Mouse (Mus musculus): ENCODE measurements at regions not wholly inside any gene's neighbourhood (a gene's known extent, or its start where the extent isn't known, plus 50 kb on each side); places are given as distances from the start of the nearest gene placed in this dataset.

DNA sequence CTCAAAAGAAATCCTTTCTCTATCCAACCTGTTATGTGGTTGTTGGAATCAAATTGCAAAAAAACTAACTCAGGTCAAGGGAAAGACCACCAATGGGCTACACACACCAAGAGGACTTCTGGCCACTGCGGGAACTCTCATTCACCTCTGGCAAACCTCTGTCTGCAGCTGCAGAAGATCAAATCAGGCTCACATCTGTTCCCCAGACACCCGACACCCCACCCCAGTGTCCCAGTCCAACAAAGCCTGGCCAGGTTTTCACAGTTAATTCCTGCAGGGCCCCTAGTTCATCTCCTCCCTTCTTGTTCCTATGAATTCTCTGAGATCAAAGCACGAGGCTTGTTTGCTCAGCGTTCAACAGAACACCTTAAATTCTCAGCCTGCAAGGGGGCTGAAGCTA lies 82.0 kb upstream of the Rgma start:
- no peak overlapping the region for H3K27ac ChIP-seq (replicated peaks)
- ATAC-seq (ENCODE audit: insufficient number of reproducible peaks, low FRiP score, low TSS enrichment, low read depth) = no peak
- H3K4me2 ChIP-seq (replicated peaks) = no peak overlapping the region

GRCm38 (mm10) chr7:73294399-73294798 lies 80.9 kb upstream of the Rgma start:
- ATAC-seq (ENCODE audit: insufficient number of reproducible peaks, low FRiP score, low TSS enrichment, low read depth) = no peak
- H3K9ac ChIP-seq = no peak overlapping the region
- no peaks in the 10 kb centered on the region for H3K4me1 ChIP-seq
- H3K36me3 ChIP-seq = no peaks in the 10 kb centered on the region
- no peak overlapping the region for H3K4me3 ChIP-seq (replicated peaks)
- no peaks in the 10 kb centered on the region for H3K9me3 ChIP-seq (replicated peaks)
- H3K27me3 ChIP-seq = no peaks in the 10 kb centered on the region
- WGBS = 72% methylated on average over 6 of the region's 6 CpGs
- H3K27ac ChIP-seq (replicated peaks) = no peak overlapping the region
- no peak overlapping the region for H3K4me2 ChIP-seq (replicated peaks)

More for the DNA sequence above, 82.0 kb upstream of the Rgma start:
- Histone ChIP-seq H3K4me3 (replicated peaks) (no peak overlapping the region), H3K36me3 (no peaks in the 10 kb centered on the region), H3K4me1 (no peaks in the 10 kb centered on the region), H3K27me3 (no peaks in the 10 kb centered on the region), H3K9me3 (replicated peaks) (no peaks in the 10 kb centered on the region), H3K9ac (no peak overlapping the region)
- WGBS = 25% methylated on average over 4 of the region's 4 CpGs

DNA sequence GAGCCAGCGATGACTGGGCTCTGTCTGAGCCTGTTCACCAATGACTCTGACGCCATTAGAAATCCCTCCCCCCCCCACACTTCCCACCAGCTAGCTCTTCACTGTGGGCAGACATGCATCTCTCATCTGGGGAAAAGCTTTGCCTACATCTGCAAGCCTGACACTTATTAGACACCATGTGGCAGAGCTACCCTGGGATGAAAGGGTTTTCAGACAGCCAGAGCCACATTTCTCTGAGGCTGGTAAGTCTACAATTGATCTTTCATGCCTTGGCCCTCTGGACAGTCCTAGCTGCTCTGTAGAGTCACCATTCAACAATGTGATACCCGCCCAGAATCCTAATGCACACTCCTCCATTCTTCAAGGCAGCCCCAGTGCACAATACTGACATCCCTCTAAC lies 72.8 kb upstream of the Rgma start:
- ATAC-seq (ENCODE audit: insufficient number of reproducible peaks, low FRiP score, low TSS enrichment, low read depth) = no peak
- Histone ChIP-seq H3K4me2 (replicated peaks) (no peak overlapping the region), H3K36me3 (no peaks in the 10 kb centered on the region), H3K9me3 (replicated peaks) (no peaks in the 10 kb centered on the region), H3K4me1 (peaks cover 22% of the 10 kb centered on the region), H3K4me3 (replicated peaks) (no peak overlapping the region), H3K27ac (replicated peaks) (no peak overlapping the region), H3K9ac (no peak overlapping the region), H3K27me3 (peaks cover 7% of the 10 kb centered on the region; the same call in 1 of the 2 replicates)
- WGBS = 55% methylated on average over 3 of the region's 3 CpGs

GRCm38 (mm10) chr7:73303818-73304217 lies 71.5 kb upstream of the Rgma start:
- H3K4me1 ChIP-seq = peaks cover 30% of the 10 kb centered on the region
- no peaks in the 10 kb centered on the region for H3K9me3 ChIP-seq (replicated peaks)
- H3K4me3 ChIP-seq (replicated peaks) = no peak overlapping the region
- no peak overlapping the region for H3K9ac ChIP-seq
- H3K36me3 ChIP-seq = no peaks in the 10 kb centered on the region
- H3K4me2 ChIP-seq (replicated peaks) = no peak overlapping the region
- 22% methylated on average over 9 of the region's 9 CpGs for WGBS
- ATAC-seq (ENCODE audit: insufficient number of reproducible peaks, low FRiP score, low TSS enrichment, low read depth) = no peak
- peaks cover 11% of the 10 kb centered on the region; the same call in 1 of the 2 replicates for H3K27me3 ChIP-seq
- H3K27ac ChIP-seq (replicated peaks) = no peak overlapping the region

GRCm38 (mm10) chr7:73304799-73305198 lies 70.5 kb upstream of the Rgma start:
- H3K9ac ChIP-seq = no peak overlapping the region
- peaks cover 11% of the 10 kb centered on the region; the same call in 1 of the 2 replicates for H3K27me3 ChIP-seq
- H3K4me1 ChIP-seq = peaks cover 30% of the 10 kb centered on the region
- 25% methylated on average over 9 of the region's 9 CpGs for WGBS
- no peaks in the 10 kb centered on the region for H3K36me3 ChIP-seq
- H3K27ac ChIP-seq (replicated peaks) = no peak overlapping the region
- no peak for ATAC-seq (ENCODE audit: insufficient number of reproducible peaks, low FRiP score, low TSS enrichment, low read depth)
- H3K9me3 ChIP-seq (replicated peaks) = no peaks in the 10 kb centered on the region
- H3K4me2 ChIP-seq (replicated peaks) = no peak overlapping the region
- no peak overlapping the region for H3K4me3 ChIP-seq (replicated peaks)

GRCm38 (mm10) chr7:73305286-73305975 lies 69.9 kb upstream of the Rgma start:
- H3K36me3 ChIP-seq = no peaks in the 10 kb centered on the region
- peaks cover 30% of the 10 kb centered on the region for H3K4me1 ChIP-seq
- H3K27ac ChIP-seq (replicated peaks) = no peak overlapping the region
- no peak overlapping the region for H3K4me2 ChIP-seq (replicated peaks)
- H3K4me3 ChIP-seq (replicated peaks) = no peak overlapping the region
- no peak for ATAC-seq (ENCODE audit: insufficient number of reproducible peaks, low FRiP score, low TSS enrichment, low read depth)
- H3K9me3 ChIP-seq (replicated peaks) = no peaks in the 10 kb centered on the region
- 30% methylated on average over 14 of the region's 14 CpGs for WGBS
- H3K27me3 ChIP-seq = peaks cover 11% of the 10 kb centered on the region; the same call in 1 of the 2 replicates
- H3K9ac ChIP-seq = no peak overlapping the region

DNA sequence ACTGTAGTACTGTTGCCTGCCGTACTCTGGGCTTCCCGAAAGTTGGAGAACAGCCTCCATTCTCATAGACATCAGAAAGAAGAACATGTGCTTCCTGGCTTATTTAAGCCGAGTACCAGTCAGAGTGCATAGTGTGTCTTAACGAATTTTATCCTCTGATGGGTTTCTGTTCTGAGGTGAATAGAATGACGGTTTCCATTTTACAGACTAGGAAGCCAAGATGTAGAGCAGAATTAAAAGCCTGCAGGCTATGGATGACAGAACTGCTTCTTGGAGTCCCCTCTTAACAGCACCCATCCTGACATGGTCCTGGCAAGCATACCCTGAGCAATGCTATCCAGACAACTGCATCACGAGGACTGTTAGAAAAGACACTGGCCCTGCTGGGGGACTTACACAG lies 69.0 kb upstream of the Rgma start:
- no peak overlapping the region for H3K27ac ChIP-seq (replicated peaks)
- ATAC-seq (ENCODE audit: insufficient number of reproducible peaks, low FRiP score, low TSS enrichment, low read depth) = no peak
- peaks cover 30% of the 10 kb centered on the region for H3K4me1 ChIP-seq
- no peak overlapping the region for H3K4me2 ChIP-seq (replicated peaks)
- no peaks in the 10 kb centered on the region for H3K9me3 ChIP-seq (replicated peaks)
- H3K27me3 ChIP-seq = peaks cover 11% of the 10 kb centered on the region; the same call in 1 of the 2 replicates
- 59% methylated on average over 6 of the region's 6 CpGs for WGBS
- no peak overlapping the region for H3K4me3 ChIP-seq (replicated peaks)
- no peak overlapping the region for H3K9ac ChIP-seq
- H3K36me3 ChIP-seq = no peaks in the 10 kb centered on the region

DNA sequence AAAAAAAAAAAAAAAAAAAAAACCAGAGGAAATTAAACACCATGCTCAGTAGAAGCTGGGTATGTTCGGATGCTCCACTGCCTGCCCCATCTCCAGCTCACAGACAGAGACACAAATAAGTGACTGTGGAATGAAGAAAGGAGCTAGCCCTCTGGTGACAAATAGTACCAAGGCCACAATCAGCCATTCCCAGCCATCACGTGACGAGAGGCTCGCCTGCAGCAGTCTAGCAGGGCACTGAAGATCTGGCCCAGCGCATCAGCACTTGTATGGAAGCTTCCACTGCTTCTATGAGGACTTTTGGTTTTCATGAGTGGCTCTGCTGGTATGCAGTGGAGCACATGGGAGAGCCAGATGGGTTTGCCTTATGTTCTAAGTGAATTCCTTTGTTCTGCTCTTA lies 68.6 kb upstream of the Rgma start:
- peaks cover 30% of the 10 kb centered on the region for H3K4me1 ChIP-seq
- no peak overlapping the region for H3K4me2 ChIP-seq (replicated peaks)
- no peaks in the 10 kb centered on the region for H3K36me3 ChIP-seq
- H3K27ac ChIP-seq (replicated peaks) = no peak overlapping the region
- H3K4me3 ChIP-seq (replicated peaks) = no peak overlapping the region
- H3K27me3 ChIP-seq = peaks cover 11% of the 10 kb centered on the region; the same call in 1 of the 2 replicates
- WGBS = 58% methylated on average over 5 of the region's 5 CpGs
- no peaks in the 10 kb centered on the region for H3K9me3 ChIP-seq (replicated peaks)
- H3K9ac ChIP-seq = no peak overlapping the region
- no peak for ATAC-seq (ENCODE audit: insufficient number of reproducible peaks, low FRiP score, low TSS enrichment, low read depth)

DNA sequence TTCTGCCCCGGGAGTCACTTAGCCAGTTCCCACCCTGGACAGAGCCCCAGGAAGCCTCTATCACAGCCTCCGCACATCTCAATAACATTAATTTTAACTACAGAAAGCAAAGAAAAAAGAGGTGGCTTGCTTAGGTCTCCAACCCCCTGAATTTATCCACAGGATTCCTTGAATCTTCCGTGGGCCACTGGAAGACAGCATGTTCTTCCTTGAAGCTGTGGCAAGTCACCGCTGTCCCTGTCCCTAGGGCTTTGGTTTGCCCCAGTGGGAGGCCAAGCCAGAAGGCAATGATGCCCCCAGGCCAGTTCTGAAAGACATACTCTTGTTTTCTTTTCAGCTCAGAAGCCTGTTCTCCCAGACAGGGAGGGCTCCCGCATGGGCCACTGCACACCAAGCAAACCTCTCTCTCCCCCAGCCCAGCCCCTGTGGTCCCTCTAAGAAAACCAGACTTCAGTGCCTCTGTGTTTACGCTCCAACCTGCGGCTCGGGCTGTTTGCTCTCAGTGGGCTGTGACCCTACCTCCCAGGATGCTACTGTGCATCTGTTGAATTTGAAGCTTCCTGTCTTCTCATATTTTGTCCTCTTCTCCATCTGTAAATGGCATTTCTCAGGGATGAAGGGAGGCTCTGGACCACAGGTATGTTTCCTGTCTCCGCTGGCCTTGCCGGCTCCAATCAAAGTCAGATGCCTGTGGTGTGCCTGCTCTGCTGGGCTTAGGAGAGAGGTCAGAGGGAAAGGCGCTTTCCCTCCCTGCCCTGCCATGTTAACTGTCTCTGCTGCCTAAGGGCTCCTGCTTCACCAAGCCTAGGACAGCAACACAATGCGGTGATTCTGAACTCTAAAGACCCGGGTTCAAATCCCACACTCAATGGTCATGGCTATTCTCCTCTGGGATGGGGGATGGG lies 67.5 kb upstream of the Rgma start:
- H3K36me3 ChIP-seq = no peaks in the 10 kb centered on the region
- peaks cover 11% of the 10 kb centered on the region; the same call in 1 of the 2 replicates for H3K27me3 ChIP-seq
- H3K4me2 ChIP-seq (replicated peaks) = no peak overlapping the region
- no peak overlapping the region for H3K27ac ChIP-seq (replicated peaks)
- whole genome bisulfite sequencing = 40% methylated on average over 13 of the region's 13 CpGs
- H3K4me3 ChIP-seq (replicated peaks) = no peak overlapping the region
- ATAC-seq (ENCODE audit: insufficient number of reproducible peaks, low FRiP score, low TSS enrichment, low read depth) = no peak
- H3K9me3 ChIP-seq (replicated peaks) = no peaks in the 10 kb centered on the region
- H3K9ac ChIP-seq = no peak overlapping the region
- H3K4me1 ChIP-seq = peaks cover 30% of the 10 kb centered on the region

- 86% methylated on average over 7 of the region's 7 CpGs for WGBS
- no peak overlapping the region for H3K9ac ChIP-seq
- H3K4me2 ChIP-seq (replicated peaks) = no peak overlapping the region
- H3K4me3 ChIP-seq (replicated peaks) = no peak overlapping the region
- peaks cover 11% of the 10 kb centered on the region; the same call in 1 of the 2 replicates for H3K27me3 ChIP-seq
- no peak for ATAC-seq (ENCODE audit: insufficient number of reproducible peaks, low FRiP score, low TSS enrichment, low read depth)
- H3K9me3 ChIP-seq (replicated peaks) = no peaks in the 10 kb centered on the region
- H3K27ac ChIP-seq (replicated peaks) = no peak overlapping the region
- H3K4me1 ChIP-seq = peaks cover 26% of the 10 kb centered on the region
- H3K36me3 ChIP-seq = no peaks in the 10 kb centered on the region
Observed at GRCm38 (mm10) chr7:73308981-73309380, 66.3 kb upstream of the Rgma start.

DNA sequence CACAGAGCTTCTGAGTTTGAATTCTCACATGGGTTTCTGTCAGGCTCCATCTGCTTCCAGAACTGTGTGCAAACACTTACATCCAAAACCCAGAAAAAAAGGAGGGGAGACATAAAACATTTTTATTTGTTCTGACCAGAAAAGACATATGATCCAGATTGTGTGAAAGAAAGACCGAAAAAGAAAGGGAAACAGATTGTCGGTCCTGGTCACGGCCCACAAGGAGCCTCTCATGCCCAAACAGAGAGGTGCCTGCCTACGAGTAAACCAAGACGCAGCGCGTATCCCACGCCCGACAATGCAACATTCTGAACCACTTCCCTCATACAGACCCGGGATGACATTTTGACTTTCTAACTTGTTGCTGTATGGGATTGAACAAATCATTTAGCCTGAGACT lies 65.3 kb upstream of the Rgma start:
- Histone ChIP-seq H3K4me1 (peaks cover 23% of the 10 kb centered on the region), H3K4me2 (replicated peaks) (no peak overlapping the region), H3K9me3 (replicated peaks) (no peaks in the 10 kb centered on the region), H3K27ac (replicated peaks) (no peak overlapping the region), H3K4me3 (replicated peaks) (no peak overlapping the region), H3K36me3 (no peaks in the 10 kb centered on the region), H3K27me3 (peaks cover 11% of the 10 kb centered on the region; the same call in 1 of the 2 replicates), H3K9ac (no peak overlapping the region)
- ATAC-seq (ENCODE audit: insufficient number of reproducible peaks, low FRiP score, low TSS enrichment, low read depth) = no peak
- 82% methylated on average over 10 of the region's 10 CpGs for WGBS

All from embryonic facial prominence, embryonic 15.5 days (tissue).